Mouse (Mus musculus) urinary bladder, postnatal 4 days (tissue): ENCODE data around the gene Ppid.

Source experiments
- DNase-seq, 2 experiments: peaks; one replicate each; pipeline ENCODE4 v3.0.0; 2021 to 2022; ENCODE audit warnings: low spot score in 2 of 2

The Ppid gene

DNA sequence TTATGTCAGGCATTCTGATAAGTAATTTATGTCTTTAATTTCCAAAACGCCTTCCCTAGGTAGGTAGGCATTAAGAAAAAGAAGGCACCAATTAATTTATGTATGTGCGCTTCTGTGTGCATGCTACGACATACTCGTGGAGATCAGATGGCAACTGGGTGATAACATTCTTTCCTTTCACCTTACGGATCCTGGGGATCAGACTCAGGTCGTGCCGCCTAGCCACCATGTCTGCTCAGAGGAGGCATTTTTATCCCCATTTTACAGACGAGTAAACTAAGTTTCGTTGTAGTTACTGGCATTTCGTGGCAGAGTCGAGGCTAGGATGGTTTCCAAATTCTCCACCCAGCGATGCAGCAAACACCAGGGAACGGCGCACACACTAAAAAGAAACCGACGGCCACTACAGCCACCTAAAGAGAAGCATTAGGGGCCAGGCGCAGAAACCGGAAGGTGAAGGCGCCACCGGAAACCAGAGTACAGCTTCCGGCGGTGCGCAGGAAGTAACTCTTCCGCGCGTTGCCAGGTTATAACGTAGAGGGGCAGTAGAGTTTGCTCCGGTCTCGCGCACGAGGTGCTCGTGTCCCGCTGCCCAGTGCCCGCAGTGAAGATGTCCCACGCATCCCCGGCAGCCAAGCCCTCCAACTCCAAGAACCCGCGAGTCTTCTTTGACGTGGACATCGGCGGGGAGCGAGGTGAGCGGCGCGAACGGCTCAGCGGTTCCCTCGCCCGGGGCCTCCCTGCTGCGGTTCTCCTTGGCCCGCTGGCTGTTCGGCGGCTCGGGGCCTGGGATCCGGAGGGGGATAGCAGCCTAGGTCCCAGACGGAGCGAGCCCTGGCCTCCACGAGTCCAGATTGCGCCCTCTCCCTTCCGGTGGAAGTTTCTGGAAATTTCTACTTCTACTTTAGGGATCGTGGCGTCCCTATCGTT, at the start of gene Ppid:
TSS of gene Ppid (plus strand) at position 480 of the 930 bp plus-strand sequence.
- peak; percentile 69 to 71 for DNase-seq

DNA sequence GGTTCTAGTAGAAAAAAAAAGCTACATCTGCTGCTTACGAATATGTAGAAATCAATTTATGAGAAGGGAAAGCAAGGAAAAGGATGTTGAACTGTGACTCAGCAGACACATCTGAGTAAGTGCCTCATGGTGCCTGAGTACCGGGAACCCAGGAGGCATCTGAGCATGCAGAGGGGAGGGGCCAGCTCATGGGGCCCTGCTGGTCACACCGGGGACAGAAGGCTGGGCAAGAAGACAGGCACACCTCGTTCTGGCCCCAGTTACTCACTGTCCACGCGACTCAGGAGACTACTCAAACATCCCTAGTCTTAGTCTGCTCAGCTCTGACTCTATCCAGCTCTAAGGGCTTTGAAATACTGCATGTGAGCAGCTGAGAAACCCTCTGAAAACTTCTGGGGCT, 48.6 kb upstream of the Ppid start:
- no peak for DNase-seq

DNA sequence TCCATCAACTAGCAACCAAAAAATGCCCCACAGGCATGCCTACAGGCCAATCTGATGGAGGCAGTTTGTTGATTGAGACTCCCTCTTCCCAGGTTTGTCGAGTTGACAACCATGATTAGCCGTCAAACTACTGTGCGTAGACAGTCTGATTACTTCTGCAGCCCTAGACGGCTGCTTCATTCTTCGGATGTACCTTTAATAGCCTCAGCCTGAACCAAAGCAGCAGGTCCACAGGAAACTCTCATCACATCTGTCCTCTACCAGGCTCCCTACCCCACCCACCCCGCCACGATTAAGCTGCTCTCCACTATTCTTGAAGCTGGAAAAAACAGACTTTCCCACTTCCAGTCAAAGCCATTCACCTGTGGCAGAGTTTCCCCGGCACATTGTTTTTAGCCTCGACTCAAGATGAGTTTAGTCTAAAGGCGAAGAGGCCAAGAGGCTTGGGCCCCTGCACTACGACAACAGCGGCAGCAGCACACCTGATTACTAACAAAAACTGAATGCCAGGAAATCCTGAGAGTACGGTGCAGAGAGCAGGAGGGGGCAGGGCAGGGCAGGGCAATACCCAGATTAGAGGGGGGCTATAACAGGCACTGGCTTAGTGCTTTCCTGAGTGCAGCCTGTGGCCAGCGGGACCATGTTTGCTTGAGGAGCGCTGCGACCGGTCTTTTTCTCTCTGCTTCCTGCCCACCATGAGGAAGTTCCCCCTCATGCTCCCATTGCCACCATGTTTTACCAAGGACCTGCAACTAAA, 42.3 kb upstream of the Ppid start:
- DNase-seq = no peak

DNA sequence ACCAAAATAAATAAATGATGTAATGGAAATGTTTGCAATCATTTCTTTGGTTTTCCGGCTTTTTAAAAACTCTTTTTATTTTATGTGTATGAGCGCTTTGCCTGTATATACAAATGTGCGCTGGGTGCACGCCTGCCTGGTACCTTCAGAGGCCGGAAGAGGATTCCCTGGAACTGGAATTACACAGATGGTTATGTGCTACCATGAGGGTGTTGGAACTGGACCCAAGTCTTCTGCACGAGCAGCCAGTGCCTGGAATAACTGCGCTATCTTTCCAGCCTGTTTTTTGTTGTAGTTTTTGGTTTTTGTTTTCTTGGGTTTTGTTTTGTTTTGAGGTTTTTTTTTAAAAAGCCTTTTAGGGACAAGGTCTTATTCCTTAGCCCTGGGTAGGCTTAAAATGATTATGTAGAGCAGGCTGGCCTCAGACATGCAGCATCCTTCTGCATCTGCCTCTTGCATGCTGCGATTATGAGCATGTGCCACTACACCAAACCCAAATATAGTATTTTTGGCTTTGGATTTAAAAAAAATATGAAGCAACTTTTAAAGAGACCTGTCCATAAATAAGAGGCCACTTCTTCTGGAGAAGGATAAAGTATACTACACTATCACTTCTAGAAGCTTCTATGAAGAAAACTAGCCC, 41.3 kb upstream of the Ppid start:
- DNase-seq = no peak

DNA sequence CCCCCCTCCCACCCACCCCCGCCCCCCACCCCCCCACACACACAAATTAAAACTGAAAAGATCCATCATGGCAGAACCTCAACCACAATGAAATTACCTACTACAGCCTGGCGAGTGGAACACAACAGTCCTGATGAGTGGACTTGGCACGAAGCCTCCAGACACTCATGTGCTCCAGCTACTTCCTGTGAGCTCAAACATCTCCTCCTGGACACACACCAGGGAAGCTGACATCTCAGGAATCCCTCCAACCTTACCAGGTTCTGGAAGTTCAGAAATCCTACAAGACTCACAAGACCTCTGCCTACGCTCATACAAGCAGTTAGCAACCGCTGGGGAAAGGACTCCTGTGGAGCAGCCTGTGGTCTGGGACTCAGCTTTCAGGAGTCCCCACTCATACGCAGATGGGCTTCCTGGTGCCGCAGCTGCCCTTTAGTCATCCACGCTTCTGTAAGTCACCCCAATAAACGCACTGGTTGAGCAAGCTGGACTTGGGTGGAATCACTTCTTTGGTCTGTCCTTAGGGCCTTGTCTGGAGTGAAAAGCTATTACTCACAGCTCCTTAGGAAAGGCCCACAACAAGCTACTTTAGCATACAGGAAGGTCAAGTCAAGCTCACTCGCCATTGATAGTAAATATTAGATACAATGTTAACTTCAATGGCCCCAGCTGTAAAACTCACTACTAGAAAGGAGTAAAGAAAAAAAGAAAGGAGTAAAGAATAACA, 39.2 kb upstream of the Ppid start:
- no peak for DNase-seq

DNA sequence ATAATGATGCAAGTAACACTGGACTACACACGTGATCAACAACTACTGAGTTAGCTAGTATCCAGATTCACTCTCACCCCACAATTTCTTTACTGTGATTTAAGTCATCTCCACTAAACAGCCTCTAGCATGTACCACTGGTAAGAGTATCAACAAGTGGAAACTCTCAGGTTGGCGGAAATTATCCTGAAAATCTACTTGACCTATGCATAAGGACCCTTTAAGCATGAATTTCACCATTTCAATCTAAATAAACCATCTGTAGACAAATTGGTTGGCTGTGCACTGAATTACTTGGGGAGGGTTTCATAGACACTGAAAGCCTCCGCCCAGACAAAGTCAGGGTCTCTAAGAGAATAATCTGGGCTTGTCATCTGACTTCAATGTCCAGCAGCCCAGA, 37.4 kb upstream of the Ppid start:
- no peak for DNase-seq

DNA sequence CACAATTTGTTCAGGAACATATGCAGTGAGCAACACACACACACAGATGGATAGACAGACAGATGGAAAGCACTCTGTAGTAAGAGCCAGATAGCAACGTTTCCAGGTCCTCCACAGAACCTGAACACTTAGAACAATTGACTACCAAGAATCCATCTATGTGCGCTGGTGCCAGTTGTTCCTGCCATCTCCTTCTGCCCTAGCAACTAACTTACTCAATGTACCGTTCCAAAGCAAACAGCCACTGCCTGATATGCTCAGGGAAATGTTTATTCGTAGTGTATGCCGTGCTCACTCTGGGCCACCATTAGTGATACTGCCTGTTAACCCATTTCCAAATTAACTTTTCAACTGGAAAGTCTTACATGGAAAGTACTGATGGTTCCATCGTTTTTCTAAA, 36.1 kb upstream of the Ppid start:
- no peak for DNase-seq

DNA sequence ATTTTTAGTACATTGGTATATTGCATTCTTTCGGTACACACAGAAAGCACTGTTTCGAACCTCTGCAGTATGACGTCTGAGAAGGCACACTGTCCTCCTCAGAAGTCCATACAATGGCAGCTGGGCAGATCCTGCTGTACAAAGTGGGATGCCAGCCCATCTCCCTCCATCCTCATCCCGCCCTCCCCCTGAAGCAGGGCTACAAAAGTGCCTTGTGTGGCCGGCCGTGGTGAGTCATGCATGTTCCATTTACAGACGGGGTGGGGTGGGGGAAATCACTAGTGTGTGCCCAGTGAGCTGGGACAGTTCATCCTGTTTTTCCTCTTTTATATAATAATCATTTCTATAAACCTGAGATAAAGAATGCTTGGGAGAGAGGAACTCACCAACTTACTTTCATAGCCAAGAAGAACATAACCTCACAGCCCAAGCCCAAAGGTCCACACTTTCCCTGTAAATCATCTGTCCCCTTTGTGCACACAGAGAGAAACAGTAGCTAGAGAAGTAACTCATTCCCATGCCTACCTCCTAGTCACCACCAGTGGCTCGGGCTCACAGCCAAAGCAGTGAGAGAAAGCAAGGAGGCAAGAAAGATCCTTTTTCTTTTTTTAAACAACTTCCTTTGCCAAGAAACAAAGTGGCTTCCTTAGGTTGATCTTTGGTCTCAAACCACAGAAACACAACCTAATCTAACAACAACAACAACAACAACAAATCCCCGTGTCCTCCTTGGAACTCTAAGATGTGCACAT, 31.9 kb upstream of the Ppid start:
- DNase-seq = peak in 1 of 2 experiments; percentile 30

DNA sequence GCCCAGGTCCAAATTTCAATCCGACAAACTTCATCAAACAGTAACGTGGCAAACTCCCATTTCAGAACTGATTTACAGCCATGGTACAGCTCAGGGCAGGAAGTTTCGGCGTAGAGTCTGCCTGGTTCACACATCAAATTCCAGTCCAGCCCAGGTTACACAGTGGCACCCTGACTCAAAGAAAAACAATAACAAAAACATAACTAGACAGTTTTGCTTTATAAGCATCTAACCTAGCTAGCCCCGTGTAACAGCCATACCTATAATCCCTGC, 31.4 kb upstream of the Ppid start:
- DNase-seq = no peak

DNA sequence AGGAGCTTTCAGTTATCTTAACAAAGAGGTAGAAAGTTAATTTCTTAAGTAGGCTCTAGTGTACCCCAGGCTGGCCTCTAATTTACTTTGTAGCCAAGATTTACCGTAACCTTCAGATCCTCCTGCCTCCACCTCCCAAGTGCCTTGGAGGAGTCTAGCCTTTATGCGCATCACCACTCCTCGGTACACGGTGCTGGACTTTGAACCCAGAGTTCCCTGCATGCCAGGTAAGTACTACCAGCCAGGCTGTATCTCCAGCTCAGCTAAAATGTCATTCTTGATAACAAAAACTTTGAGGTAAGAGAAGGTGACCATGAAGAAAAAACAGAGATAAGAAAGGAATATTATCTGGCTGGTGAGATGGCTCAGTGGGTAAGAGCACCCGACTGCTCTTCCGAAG, 30.6 kb upstream of the Ppid start:
- DNase-seq = no peak

DNA sequence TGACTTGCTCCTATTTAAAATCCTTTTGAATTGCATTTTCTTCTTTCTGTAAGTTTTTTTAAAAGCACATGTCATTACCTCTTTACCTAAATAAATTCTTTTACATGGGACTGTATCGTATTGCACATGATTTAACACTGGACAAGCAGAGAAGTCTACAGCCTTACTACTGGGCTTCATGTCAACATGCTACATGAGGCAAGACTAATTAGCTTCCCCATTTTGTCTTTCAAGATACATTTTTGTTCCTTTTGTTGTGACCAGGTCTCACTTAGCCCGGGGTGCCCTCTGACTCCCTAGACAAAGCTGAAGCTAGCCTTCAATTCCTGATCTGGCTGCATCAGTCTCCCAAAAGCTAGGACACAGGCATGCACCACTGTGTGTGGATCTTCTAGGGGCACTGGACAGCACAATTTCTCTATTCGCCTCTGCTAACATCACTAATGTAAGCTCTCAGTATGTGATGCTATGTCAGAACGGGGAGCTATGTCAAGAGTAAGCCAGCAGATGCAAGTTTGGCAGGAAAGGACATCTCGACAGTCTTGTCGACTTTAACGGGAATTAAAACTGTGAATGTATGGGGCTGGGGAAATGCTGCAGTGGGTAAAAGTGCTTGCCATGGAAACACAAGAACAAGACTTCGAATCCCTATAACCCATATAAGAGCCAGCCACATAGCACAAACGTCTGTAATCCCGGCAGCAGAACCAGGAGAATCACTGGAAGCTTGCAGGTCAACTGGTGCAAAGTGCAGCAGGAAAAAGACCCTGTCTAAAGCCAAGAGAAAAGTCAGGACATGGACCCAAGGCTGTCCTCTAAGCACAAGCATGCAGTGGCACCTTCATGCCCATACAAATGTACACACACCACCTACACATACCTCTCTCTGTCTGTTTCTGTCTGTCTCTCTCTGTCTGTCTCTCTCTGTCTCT, 29.1 kb upstream of the Ppid start:
- no peak for DNase-seq

DNA sequence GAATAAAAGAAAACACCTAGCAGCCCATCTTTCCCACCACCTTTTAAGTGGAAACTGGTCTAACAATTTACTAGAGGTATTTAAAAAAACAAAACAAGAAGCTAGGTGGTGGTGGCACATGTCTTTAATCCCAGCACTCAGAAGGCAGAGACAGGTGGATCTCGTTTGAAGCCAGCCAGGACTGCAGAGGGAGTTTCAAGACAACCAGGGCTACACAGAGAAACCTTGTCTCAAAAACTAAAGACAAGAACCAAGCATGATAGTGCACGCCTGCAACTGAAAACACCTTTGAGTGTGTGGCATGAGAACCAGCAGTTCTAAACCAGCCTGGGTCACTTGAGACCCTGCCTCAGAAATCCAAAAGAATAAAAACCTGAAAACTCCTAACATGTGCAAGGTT, 27.6 kb upstream of the Ppid start:
- no peak for DNase-seq

DNA sequence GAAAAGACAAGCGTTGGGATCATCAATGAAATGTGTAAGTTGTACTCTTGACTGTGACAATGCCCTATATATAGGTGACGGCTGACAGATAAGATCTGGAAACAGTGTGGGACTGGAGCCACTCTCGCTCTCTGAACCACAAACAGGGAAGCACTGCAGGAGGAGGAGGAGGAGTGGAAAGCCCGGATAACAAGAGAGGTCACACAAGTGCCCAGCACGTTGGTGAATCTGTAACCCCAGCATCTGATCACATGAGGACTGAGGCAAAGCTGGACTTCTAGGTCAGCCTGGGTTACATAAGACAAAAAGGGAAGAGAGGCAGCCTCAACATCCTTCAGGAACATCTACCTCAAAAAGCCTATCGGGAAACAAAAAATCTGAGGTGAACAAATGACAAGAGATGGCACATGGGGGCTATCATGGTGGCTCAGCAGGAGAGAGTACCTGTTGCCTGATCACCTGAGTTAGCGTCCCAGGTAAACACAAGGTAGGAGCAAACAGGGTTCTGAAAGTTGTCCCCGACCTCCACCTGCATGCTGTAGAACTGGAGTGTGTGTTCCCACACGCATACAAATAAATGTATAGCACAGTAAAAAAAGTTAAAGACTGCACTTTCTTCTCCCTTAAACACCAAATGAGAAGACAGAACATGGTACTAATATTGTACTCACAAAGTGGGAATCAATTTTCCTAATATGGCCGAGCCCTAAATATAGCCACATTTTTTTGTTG, 26.1 kb upstream of the Ppid start:
- no peak for DNase-seq

DNA sequence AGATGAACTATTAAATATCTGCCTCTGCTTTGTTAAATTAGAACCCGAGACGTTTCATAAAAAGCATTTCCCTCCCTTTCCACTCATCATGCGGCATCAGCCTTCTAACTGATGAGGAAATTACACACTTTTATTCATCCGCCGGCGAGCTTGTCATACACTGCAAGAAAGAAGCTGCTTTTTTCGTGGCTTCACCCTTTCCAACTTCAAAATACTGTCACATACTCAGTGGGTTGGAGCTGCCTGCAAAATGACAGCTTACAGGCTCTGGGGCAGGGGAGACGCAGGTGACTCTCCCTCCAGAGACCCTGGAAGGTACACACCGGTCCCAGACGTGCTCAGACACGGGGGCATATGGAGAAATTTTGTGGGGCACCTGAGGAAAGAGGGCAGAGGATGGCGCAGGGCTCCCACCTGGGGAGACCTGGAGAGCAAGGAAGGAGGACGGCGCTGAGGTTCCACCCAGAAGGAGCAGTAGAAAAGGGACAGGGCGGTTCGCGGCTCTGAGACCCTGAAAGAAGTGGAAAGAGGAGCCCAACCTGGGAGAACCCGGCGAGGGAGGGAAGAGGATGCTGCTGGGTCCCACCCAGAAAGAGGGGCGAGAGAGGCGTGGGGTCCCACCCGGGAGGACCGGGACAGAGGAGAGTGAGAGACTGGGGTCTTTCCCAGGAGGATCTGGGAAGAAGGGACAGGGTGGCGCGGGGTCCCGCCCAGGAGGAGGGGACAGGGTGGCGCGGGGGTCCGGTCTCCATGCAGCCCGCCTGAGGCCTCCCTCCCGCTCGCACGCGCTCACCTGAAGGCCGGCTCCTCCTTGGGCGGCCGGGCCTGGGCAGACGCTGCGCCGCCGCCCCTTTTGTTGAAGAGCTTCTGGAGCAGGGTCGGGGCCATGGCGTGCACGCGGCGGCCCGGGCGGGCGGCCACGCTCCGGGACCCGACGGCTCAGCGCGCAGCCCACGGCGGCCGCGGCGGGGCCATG, 24.1 kb upstream of the Ppid start:
- peak; percentile 28 to 61 for DNase-seq

DNA sequence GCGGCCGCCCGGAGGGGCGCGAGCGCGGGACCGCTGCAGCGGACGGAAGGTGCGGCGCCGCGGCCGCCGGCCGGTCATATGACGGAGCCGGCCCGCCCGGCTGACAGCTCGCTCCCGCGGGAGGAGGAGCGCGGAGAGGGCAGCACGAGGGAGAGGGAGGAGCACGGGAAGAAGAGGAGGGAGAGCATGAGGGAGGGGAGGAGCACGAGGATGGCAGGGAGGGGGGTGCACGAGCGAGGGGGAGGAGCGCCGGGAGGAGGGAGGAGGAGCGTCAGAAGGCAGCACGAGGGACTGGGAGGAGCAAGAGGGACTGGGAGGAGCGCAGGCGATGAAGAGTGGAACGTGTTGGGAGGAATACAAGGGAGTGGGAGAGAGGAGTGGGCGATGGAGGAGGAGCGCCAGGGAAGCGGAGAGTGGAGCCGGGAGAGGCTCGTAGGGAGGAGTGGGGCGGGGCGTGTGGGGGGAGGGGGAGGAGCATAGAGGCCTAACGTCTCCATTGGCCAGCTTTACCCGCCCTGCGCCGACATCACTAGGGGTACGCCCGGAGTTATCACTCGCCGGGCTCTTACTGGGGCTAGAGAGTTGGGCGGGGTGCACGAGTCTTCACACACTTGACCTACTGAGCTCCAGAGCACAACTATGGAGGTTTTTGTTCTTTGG, 23.3 kb upstream of the Ppid start, which contains the start of gene Fnip2:
TSS of gene Fnip2 (minus strand) at position 94 of the 660 bp plus-strand sequence.
- DNase-seq = peak; percentile 83 to 84

DNA sequence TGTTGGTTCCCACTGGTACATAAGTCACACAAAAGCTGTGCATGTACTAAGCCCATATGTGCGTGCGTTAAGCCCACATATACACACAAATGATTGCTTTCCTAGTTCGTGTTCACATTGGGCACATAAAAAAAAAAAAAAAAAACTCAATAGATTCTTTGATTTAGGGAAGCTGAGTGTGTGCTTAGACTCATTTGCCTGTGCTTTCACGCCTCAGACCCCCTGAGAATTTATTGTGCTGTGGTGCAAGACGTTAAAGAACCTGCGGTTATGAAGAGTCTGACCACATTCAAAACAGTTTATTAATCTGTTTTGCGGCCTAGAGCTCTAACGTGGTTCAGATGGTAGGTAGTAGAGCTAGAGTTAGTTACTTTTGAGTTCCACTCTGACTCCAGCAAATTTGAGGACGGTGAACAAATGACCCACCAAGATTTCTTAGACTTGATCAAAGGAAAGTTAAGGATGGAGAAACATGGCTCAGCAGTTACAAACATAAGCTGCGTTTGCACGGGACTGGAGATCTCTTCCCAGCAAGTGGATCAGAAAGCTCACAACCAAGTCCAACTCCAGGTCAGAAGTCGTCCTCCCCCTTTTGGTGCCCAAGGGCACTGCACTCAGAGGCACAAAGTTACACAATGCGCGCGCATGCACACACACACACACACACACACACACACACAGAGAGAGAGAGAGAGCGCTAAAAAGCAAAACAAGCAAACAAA, 22.4 kb upstream of the Ppid start:
- DNase-seq = no peak

DNA sequence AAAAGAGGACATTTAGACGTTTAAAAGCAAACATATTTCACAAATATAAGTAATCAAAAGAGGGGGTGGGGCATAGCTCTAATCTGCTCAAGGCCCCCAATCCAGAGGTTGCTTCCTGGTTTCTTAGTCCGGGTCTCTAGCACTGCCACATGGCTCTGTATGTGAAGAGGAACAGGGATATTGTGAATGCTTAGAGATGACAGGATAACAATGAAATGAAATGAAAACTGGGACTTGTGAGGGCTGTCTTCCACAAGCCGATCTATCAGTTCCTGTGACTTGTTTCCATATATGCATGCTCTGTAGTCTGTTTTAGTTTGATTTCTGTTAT, 21.8 kb upstream of the Ppid start:
- no peak for DNase-seq
